Mouse (Mus musculus) heart, embryonic 15.5 days (tissue): ENCODE results near the gene Zfp423. TPM values are rescaled to one million over a fixed set of nuclear protein-coding genes. Genes with fewer than 3 reads are reported as not detected.

Experiments used
- ATAC-seq: fragments of 200-750 bp; cut with Nextera tagmentation; replicated peaks from 2 replicates; pipeline ENCODE4 v1.8.0; 2017; ENCODE audit warnings: low read depth, moderate TSS enrichment; ENCODE audit not compliant: insufficient number of reproducible peaks, insufficient read depth, low FRiP score
- H3K27ac ChIP-seq: fragments of 300-500 bp; sonication (generic); 2 replicates; pipeline ENCODE4 v1.5.1; 2015; ENCODE audit warnings: mild to moderate bottlenecking, inconsistent platforms
- H3K27me3 ChIP-seq: fragments of 300-500 bp; sonication (generic); 2 replicates; pipeline ENCODE4 v1.6.1; 2015; ENCODE audit warnings: inconsistent platforms
- H3K36me3 ChIP-seq: fragments of 300-500 bp; sonication (generic); 2 replicates; pipeline ENCODE4 v1.6.1; 2015; ENCODE audit warnings: mild to moderate bottlenecking, inconsistent platforms
- H3K4me1 ChIP-seq: fragments of 300-500 bp; sonication (generic); replicated peaks from 2 replicates; pipeline ENCODE4 v1.6.1; 2015; ENCODE audit warnings: inconsistent platforms
- H3K4me2 ChIP-seq: fragments of 300-500 bp; sonication (generic); 2 replicates; pipeline ENCODE4 v1.6.1; 2015; ENCODE audit warnings: inconsistent platforms, mild to moderate bottlenecking, moderate library complexity
- H3K4me3 ChIP-seq: fragments of 300-500 bp; sonication (generic); 2 replicates; pipeline ENCODE4 v1.5.1; 2015; ENCODE audit warnings: mild to moderate bottlenecking, inconsistent platforms
- H3K9ac ChIP-seq: fragments of 300-500 bp; sonication (generic); 2 replicates; pipeline ENCODE4 v1.6.1; 2015; ENCODE audit warnings: mild to moderate bottlenecking, inconsistent platforms
- H3K9me3 ChIP-seq: fragments of 300-500 bp; sonication (generic); replicated peaks from 2 replicates; pipeline ENCODE4 v1.6.1; 2016; ENCODE audit warnings: inconsistent platforms
- WGBS: fragments of 180-500 bp; shearing (Covaris S2); methylation state at CpG from one replicate; pipeline ENCODE4 v1.1.7; 2015; ENCODE audit warnings: mixed read lengths; 5-methylcytosine and 5-hydroxymethylcytosine counted together
- polyA plus RNA-seq: library from polyadenylated mRNA; unstranded; fragments of >200 nt; fragmentation: Nextera tagmentation; extraction: Ambion mirVana; gene quantifications from 2 replicates; pipeline ENCODE4 v1.2.1, GENCODE M21; 2015

Gene Zfp423
- polyA plus RNA-seq, 1 experiment from 2014 or later = 3.6 TPM

DNA sequence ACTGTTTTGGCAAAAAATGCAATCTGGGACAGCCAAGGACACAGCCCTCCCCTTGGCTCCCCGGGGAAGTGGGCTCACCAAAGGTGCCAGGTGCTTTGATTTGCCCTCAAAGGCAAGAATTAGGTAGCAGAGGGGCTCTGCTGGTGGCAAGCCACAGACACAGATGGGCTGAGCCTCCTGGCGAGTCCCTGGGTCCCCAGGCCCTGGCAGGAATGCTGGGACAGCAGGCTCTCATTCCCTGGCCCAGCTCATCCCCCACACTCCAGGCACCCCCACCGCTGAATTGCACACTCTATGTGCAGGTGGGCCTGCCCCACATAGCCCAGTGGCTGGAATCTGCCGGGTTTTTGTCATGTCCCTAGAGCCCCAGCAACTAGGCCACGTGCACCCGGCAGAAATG lies 270.2 kb downstream of the Zfp423 start:
- WGBS = 67% methylated on average over 6 of the region's 6 CpGs
- no peak for ATAC-seq
- Histone ChIP-seq H3K36me3 (no peaks in the 10 kb centered on the region), H3K4me2 (no peak overlapping the region), H3K9me3 (no peaks in the 10 kb centered on the region), H3K27ac (no peak overlapping the region), H3K27me3 (peaks cover 6% of the 10 kb centered on the region; the same call in 1 of the 2 replicates), H3K4me3 (no peak overlapping the region), H3K4me1 (peaks cover 23% of the 10 kb centered on the region), H3K9ac (no peak overlapping the region)

GRCm38 (mm10) chr8:87688348-87688747 lies 271.0 kb downstream of the Zfp423 start:
- 58% methylated on average over 4 of the region's 4 CpGs for WGBS
- ATAC-seq = no peak
- H3K4me2 ChIP-seq = no peak overlapping the region

GRCm38 (mm10) chr8:87686986-87687698 lies 272.3 kb downstream of the Zfp423 start:
- Histone ChIP-seq H3K9me3 (no peaks in the 10 kb centered on the region), H3K4me2 (no peak overlapping the region), H3K36me3 (no peaks in the 10 kb centered on the region), H3K27me3 (peaks cover 6% of the 10 kb centered on the region; the same call in 1 of the 2 replicates), H3K9ac (no peak overlapping the region), H3K4me3 (no peak overlapping the region), H3K27ac (no peak overlapping the region), H3K4me1 (peaks cover 23% of the 10 kb centered on the region)
- no peak for ATAC-seq
- 46% methylated on average over 10 of the region's 10 CpGs for WGBS

More at GRCm38 (mm10) chr8:87688348-87688747, 271.0 kb downstream of the Zfp423 start:
- Histone ChIP-seq H3K9ac (no peak overlapping the region), H3K4me1 (peaks cover 23% of the 10 kb centered on the region), H3K36me3 (no peaks in the 10 kb centered on the region), H3K4me3 (no peak overlapping the region), H3K27ac (no peak overlapping the region), H3K27me3 (peaks cover 6% of the 10 kb centered on the region; the same call in 1 of the 2 replicates), H3K9me3 (no peaks in the 10 kb centered on the region)

GRCm38 (mm10) chr8:87686026-87686425 lies 273.4 kb downstream of the Zfp423 start:
- Histone ChIP-seq H3K9ac (no peak overlapping the region), H3K27me3 (peaks cover 6% of the 10 kb centered on the region; the same call in 1 of the 2 replicates), H3K27ac (no peak overlapping the region), H3K9me3 (no peaks in the 10 kb centered on the region), H3K4me3 (no peak overlapping the region), H3K4me2 (no peak overlapping the region), H3K4me1 (peaks cover 23% of the 10 kb centered on the region), H3K36me3 (no peaks in the 10 kb centered on the region)
- 66% methylated on average over 3 of the region's 3 CpGs for WGBS
- ATAC-seq = no peak

DNA sequence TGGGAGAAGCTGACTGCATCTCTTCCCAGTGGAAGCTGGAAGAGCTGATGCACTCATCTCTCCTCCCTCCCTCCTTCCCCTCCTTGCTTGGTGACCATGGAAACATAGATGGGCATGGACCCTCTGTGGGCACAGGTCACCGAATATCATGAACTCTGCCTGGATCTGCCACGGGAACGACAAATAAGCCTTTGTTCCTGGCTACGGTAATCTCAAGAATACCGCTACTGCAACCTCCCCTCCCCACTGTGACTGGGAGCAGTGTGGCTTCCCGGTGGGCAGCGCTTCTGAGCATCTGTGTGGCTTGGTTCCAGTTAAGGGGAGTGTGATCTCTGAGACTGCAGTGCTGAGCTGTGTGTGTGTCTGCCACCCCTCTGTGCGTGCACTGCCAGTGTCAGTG lies 274.0 kb downstream of the Zfp423 start:
- Histone ChIP-seq H3K27me3 (peaks cover 6% of the 10 kb centered on the region; the same call in 1 of the 2 replicates), H3K27ac (no peak overlapping the region), H3K36me3 (no peaks in the 10 kb centered on the region), H3K4me2 (no peak overlapping the region), H3K4me3 (no peak overlapping the region), H3K9me3 (no peaks in the 10 kb centered on the region), H3K4me1 (peaks cover 18% of the 10 kb centered on the region), H3K9ac (no peak overlapping the region)
- WGBS = 64% methylated on average over 8 of the region's 8 CpGs
- no peak for ATAC-seq

GRCm38 (mm10) chr8:87682066-87682465 lies 277.3 kb downstream of the Zfp423 start:
- H3K4me2 ChIP-seq = no peak overlapping the region
- no peak overlapping the region for H3K4me3 ChIP-seq
- H3K9ac ChIP-seq = no peak overlapping the region
- 82% methylated on average over 3 of the region's 3 CpGs for WGBS
- ATAC-seq = no peak
- peaks cover 1% of the 10 kb centered on the region; the same call in 1 of the 2 replicates for H3K4me1 ChIP-seq
- H3K27me3 ChIP-seq = no peaks in the 10 kb centered on the region
- H3K36me3 ChIP-seq = no peaks in the 10 kb centered on the region
- no peaks in the 10 kb centered on the region for H3K9me3 ChIP-seq
- no peak overlapping the region for H3K27ac ChIP-seq

GRCm38 (mm10) chr8:87680034-87680433 lies 279.4 kb downstream of the Zfp423 start:
- Histone ChIP-seq H3K4me2 (no peak overlapping the region), H3K9me3 (no peaks in the 10 kb centered on the region), H3K36me3 (no peaks in the 10 kb centered on the region), H3K9ac (no peak overlapping the region), H3K27me3 (no peaks in the 10 kb centered on the region), H3K27ac (no peak overlapping the region), H3K4me3 (no peak overlapping the region), H3K4me1 (no peaks in the 10 kb centered on the region)
- WGBS = 65% methylated on average over 3 of the region's 3 CpGs
- no peak for ATAC-seq

- no peak overlapping the region for H3K27ac ChIP-seq
- H3K9ac ChIP-seq = no peak overlapping the region
- no peak overlapping the region for H3K4me2 ChIP-seq
- H3K36me3 ChIP-seq = no peaks in the 10 kb centered on the region
- no peaks in the 10 kb centered on the region for H3K4me1 ChIP-seq
- no peaks in the 10 kb centered on the region for H3K9me3 ChIP-seq
- WGBS = 87% methylated on average over 11 of the region's 11 CpGs
- H3K27me3 ChIP-seq = no peaks in the 10 kb centered on the region
- no peak for ATAC-seq
- H3K4me3 ChIP-seq = no peak overlapping the region
Measured at GRCm38 (mm10) chr8:87679431-87680003, 279.9 kb downstream of the Zfp423 start.

DNA sequence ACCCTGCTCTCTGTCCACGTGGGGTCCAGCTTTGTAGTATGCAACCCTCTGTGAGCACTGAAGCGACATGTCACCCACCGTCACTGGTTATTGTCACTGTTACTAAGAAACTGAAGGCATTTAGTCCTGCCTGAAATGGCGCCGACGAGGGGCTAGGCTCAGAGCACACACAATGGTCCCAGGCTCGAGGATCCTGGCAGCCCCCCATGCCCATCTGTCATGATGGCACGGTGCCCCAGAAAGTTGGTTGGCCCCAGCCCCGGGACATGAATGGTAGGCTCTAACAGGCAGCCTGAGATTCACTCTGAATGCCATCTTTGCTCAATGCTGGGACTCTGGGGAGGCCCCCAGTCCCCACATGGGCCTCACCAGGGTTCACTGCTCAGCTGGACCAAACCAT lies 284.0 kb downstream of the Zfp423 start:
- WGBS = 73% methylated on average over 9 of the region's 9 CpGs
- Histone ChIP-seq H3K4me2 (no peak overlapping the region), H3K4me1 (no peaks in the 10 kb centered on the region), H3K9ac (no peak overlapping the region), H3K27ac (no peak overlapping the region), H3K36me3 (no peaks in the 10 kb centered on the region), H3K27me3 (no peaks in the 10 kb centered on the region), H3K9me3 (no peaks in the 10 kb centered on the region), H3K4me3 (no peak overlapping the region)
- ATAC-seq = no peak

DNA sequence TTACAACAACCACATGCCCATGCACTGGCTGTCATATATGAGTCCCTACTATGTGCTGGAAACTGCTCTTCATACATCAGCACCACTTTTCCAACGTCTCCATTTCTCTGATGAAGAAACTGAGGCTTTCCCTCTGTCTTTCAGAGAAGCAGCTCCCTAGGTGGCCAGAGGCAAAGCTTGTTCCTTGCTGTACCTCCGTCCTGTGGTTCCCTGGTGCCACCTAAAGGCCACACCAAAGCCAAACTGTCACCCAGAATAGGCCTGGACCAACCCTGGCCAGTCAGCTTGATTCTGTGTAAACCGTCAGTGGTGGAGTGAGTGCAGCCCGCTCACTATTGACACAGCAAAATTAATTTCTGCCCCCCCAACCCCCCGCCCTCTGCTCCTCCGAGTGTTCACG lies 285.2 kb downstream of the Zfp423 start:
- Histone ChIP-seq H3K36me3 (no peaks in the 10 kb centered on the region), H3K4me1 (no peaks in the 10 kb centered on the region), H3K9ac (no peak overlapping the region), H3K4me2 (no peak overlapping the region), H3K27ac (no peak overlapping the region), H3K4me3 (no peak overlapping the region), H3K27me3 (no peaks in the 10 kb centered on the region), H3K9me3 (no peaks in the 10 kb centered on the region)
- ATAC-seq = no peak
- WGBS = 69% methylated on average over 7 of the region's 7 CpGs

GRCm38 (mm10) chr8:87672214-87672613 lies 287.2 kb downstream of the Zfp423 start:
- 0 out of 2 replicates have a peak, but pooled peaks cover 4% of the 10 kb centered on the region for H3K27me3 ChIP-seq
- H3K9ac ChIP-seq = no peak overlapping the region
- H3K36me3 ChIP-seq = no peaks in the 10 kb centered on the region
- 78% methylated on average over 2 of the region's 2 CpGs for WGBS
- ATAC-seq = no peak
- H3K4me1 ChIP-seq = no peaks in the 10 kb centered on the region
- H3K4me3 ChIP-seq = no peak overlapping the region
- H3K27ac ChIP-seq = no peak overlapping the region
- H3K4me2 ChIP-seq = no peak overlapping the region
- H3K9me3 ChIP-seq = no peaks in the 10 kb centered on the region
